Mouse (Mus musculus) midbrain, embryonic 11.5 days (tissue): Measurements from ENCODE around the gene Ccnd3. TPM values are rescaled to one million over a fixed set of nuclear protein-coding genes. Genes with fewer than 3 reads are reported as not detected.

Experiments
- ATAC-seq: fragments of 200-750 bp; cut with Nextera tagmentation; 2 replicates; pipeline ENCODE4 v1.8.0; 2017; ENCODE audit warnings: moderate TSS enrichment, moderate library complexity; ENCODE audit not compliant: low FRiP score
- DNase-seq: peaks from one replicate; pipeline ENCODE4 v3.0.0; 2015; ENCODE audit warnings: low spot score; ENCODE audit errors: missing footprints
- H3K27ac ChIP-seq: fragments of 300-500 bp; sonication (generic); 2 replicates; pipeline ENCODE4 v1.5.1; 2014; ENCODE audit warnings: low read depth, low read length
- H3K27me3 ChIP-seq: fragments of 300-500 bp; sonication (generic); 2 replicates; pipeline ENCODE4 v1.6.1; 2014; ENCODE audit warnings: mild to moderate bottlenecking, low read length, moderate library complexity, mixed read lengths; ENCODE audit not compliant: control insufficient read depth, insufficient read depth
- H3K36me3 ChIP-seq: fragments of 300-500 bp; sonication (generic); 2 replicates; pipeline ENCODE4 v1.6.1; 2014; ENCODE audit warnings: mild to moderate bottlenecking, low read length, moderate library complexity, mixed read lengths; ENCODE audit not compliant: control insufficient read depth, insufficient read depth
- H3K4me1 ChIP-seq: fragments of 300-500 bp; sonication (generic); 2 replicates; pipeline ENCODE4 v1.6.1; 2014; ENCODE audit warnings: low read length; ENCODE audit not compliant: control insufficient read depth, insufficient read depth
- H3K4me2 ChIP-seq: fragments of 300-500 bp; sonication (generic); 2 replicates; pipeline ENCODE4 v1.6.1; 2014; ENCODE audit warnings: mild to moderate bottlenecking, moderate library complexity
- H3K4me3 ChIP-seq: fragments of 300-500 bp; sonication (generic); 2 replicates; pipeline ENCODE4 v1.5.1; 2014; ENCODE audit warnings: low read depth, low read length
- H3K9ac ChIP-seq: fragments of 300-500 bp; sonication (generic); 2 replicates; pipeline ENCODE4 v1.6.1; 2014; ENCODE audit warnings: low read length
- H3K9me3 ChIP-seq: fragments of 300-500 bp; sonication (generic); 2 replicates; pipeline ENCODE4 v1.6.1; 2016; ENCODE audit warnings: low read length; ENCODE audit not compliant: control insufficient read depth
- WGBS: fragments of 180-500 bp; shearing (Covaris S2); extraction: QIAGEN DNeasy Blood & Tissue Kit; methylation state at CpG from one replicate; pipeline ENCODE4 v1.1.7; 2014; 5-methylcytosine and 5-hydroxymethylcytosine counted together
- polyA plus RNA-seq: library from polyadenylated mRNA; unstranded; fragments of >200 nt; fragmentation: Nextera tagmentation; extraction: Ambion mirVana; gene quantifications from 2 replicates; pipeline ENCODE4 v1.2.1, GENCODE M21; 2014

Ccnd3 gene
- polyA plus RNA-seq, 1 experiment from 2014 or later = 194 TPM

GRCm38 (mm10) chr17:47574830-47575229 is 70.0 kb downstream of the Ccnd3 start:
- Histone ChIP-seq H3K9ac (no peak overlapping the region), H3K36me3 (no peaks in the 10 kb centered on the region), H3K27ac (no peak overlapping the region), H3K4me1 (peaks cover 6% of the 10 kb centered on the region), H3K4me2 (no peak overlapping the region), H3K4me3 (no peak overlapping the region), H3K27me3 (no peaks in the 10 kb centered on the region), H3K9me3 (no peaks in the 10 kb centered on the region)
- WGBS = 74% methylated on average over 11 of the region's 11 CpGs
- ATAC-seq (no peak), DNase-seq (no peak)

- WGBS = 86% methylated on average over 6 of the region's 6 CpGs
- no peak for ATAC-seq
- H3K4me2 ChIP-seq = no peak overlapping the region
- no peaks in the 10 kb centered on the region for H3K9me3 ChIP-seq
- no peak for DNase-seq
- no peak overlapping the region for H3K4me3 ChIP-seq
- no peaks in the 10 kb centered on the region for H3K27me3 ChIP-seq
- no peaks in the 10 kb centered on the region for H3K4me1 ChIP-seq
- no peak overlapping the region for H3K9ac ChIP-seq
- no peaks in the 10 kb centered on the region for H3K36me3 ChIP-seq
- H3K27ac ChIP-seq = no peak overlapping the region
Observed at GRCm38 (mm10) chr17:47578655-47579054, 73.8 kb downstream of the Ccnd3 start.

- no peak for ATAC-seq
- Histone ChIP-seq H3K4me2 (no peak overlapping the region), H3K4me1 (no peaks in the 10 kb centered on the region), H3K27ac (no peak overlapping the region), H3K36me3 (no peaks in the 10 kb centered on the region), H3K27me3 (no peaks in the 10 kb centered on the region), H3K9me3 (no peaks in the 10 kb centered on the region), H3K9ac (no peak overlapping the region), H3K4me3 (no peak overlapping the region)
- 96% methylated on average over 4 of the region's 4 CpGs for WGBS
- no peak for DNase-seq
Observed at GRCm38 (mm10) chr17:47580962-47581361, 76.1 kb downstream of the Ccnd3 start.

DNA sequence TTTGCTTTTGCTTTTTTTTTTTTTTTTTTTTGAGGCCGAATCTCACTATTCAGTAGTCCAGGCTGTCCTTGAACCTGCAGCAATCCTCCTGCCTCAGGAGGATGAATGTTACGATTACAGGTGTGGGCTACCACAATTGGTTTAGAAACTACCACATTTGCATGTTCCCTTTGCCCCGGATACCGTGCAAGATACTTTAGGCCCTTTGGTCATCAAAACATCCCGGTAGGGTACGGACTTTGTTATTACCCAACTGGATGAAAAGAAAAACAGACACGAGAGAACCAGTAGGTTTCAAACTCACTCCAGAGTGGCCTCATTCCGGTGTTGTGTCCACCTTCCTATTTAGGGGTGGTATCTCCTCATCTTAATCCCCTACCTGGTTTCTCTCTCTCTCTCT is 83.7 kb downstream of the Ccnd3 start:
- WGBS = 88% methylated on average over 8 of the region's 8 CpGs
- no peak for ATAC-seq
- no peaks in the 10 kb centered on the region for H3K36me3 ChIP-seq
- H3K4me3 ChIP-seq = no peak overlapping the region
- no peak overlapping the region for H3K27ac ChIP-seq
- no peaks in the 10 kb centered on the region for H3K9me3 ChIP-seq
- H3K27me3 ChIP-seq = no peaks in the 10 kb centered on the region; the same call in 1 of the 2 replicates
- H3K4me1 ChIP-seq = no peaks in the 10 kb centered on the region
- no peak overlapping the region for H3K4me2 ChIP-seq
- DNase-seq = no peak
- H3K9ac ChIP-seq = no peak overlapping the region

- H3K27ac ChIP-seq = no peak overlapping the region
- DNase-seq = no peak
- 85% methylated on average over 3 of the region's 3 CpGs for WGBS
Observed at GRCm38 (mm10) chr17:47591073-47591472, 86.2 kb downstream of the Ccnd3 start.

DNA sequence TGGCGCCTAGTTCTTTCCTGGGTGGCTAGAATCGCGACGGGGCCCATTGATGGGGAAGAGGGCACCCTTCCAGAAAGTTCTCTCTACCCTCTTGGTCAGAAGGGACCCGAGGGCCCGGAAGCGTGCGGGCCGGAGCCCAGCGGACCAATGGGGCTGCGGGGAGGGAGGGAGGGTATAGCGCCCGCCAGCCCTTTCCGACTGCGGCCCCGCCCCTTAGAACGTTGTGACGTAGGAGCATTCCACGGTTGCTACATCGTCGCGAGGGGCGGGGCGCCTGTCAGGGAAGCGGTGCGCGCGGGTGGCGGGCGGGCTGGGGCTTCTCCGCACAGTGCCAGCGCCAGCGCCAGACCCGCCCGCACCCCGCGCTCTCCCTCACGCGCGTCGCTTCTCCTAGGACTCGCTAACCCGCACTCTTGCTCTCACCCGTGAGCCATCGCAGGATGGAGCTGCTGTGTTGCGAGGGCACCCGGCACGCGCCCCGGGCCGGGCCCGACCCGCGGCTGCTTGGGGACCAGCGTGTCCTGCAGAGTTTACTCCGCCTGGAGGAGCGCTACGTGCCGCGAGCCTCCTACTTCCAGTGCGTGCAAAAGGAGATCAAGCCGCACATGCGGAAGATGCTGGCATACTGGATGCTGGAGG is 88.5 kb downstream of the Ccnd3 start:
- H3K9ac ChIP-seq = peak overlapping the region; percentile 87
- DNase-seq (peak; percentile 100), ATAC-seq (peak; percentile 82)
- H3K4me3 ChIP-seq = peak overlapping the region; percentile 78
- H3K27ac ChIP-seq = peak overlapping the region; percentile 97
- H3K27me3 ChIP-seq = no peaks in the 10 kb centered on the region; the same call in 1 of the 2 replicates
- no peaks in the 10 kb centered on the region; the same call in 1 of the 2 replicates for H3K36me3 ChIP-seq
- H3K4me2 ChIP-seq = peak overlapping the region; percentile 86
- no peaks in the 10 kb centered on the region for H3K9me3 ChIP-seq
- WGBS = 2% methylated on average over 53 of the region's 63 CpGs
- H3K4me1 ChIP-seq = peaks cover 37% of the 10 kb centered on the region

More at GRCm38 (mm10) chr17:47591073-47591472, 86.2 kb downstream of the Ccnd3 start:
- peaks cover 18% of the 10 kb centered on the region for H3K4me1 ChIP-seq
- no peaks in the 10 kb centered on the region for H3K36me3 ChIP-seq
- H3K27me3 ChIP-seq = no peaks in the 10 kb centered on the region; the same call in 1 of the 2 replicates
- no peak overlapping the region for H3K4me2 ChIP-seq
- no peaks in the 10 kb centered on the region for H3K9me3 ChIP-seq
- no peak overlapping the region for H3K4me3 ChIP-seq
- ATAC-seq = no peak
- H3K9ac ChIP-seq = no peak overlapping the region

- H3K4me3 ChIP-seq = peak overlapping the region; percentile 78
- no peaks in the 10 kb centered on the region for H3K9me3 ChIP-seq
- peaks cover 37% of the 10 kb centered on the region for H3K4me1 ChIP-seq
- H3K27ac ChIP-seq = peak overlapping the region; percentile 97
- H3K4me2 ChIP-seq = peak overlapping the region; percentile 86
- no peak for DNase-seq
- ATAC-seq = peak; percentile 1; the same call in 1 of the 2 replicates
- no peaks in the 10 kb centered on the region; the same call in 1 of the 2 replicates for H3K36me3 ChIP-seq
- 1% methylated on average over 13 of the region's 13 CpGs for WGBS
- H3K9ac ChIP-seq = peak overlapping the region; percentile 87
- no peaks in the 10 kb centered on the region; the same call in 1 of the 2 replicates for H3K27me3 ChIP-seq
Observed at GRCm38 (mm10) chr17:47593854-47594182, 89.0 kb downstream of the Ccnd3 start.

GRCm38 (mm10) chr17:47594183-47594968 is 89.5 kb downstream of the Ccnd3 start:
- no peaks in the 10 kb centered on the region for H3K9me3 ChIP-seq
- H3K27ac ChIP-seq = peak overlapping the region; percentile 97
- peaks cover 37% of the 10 kb centered on the region for H3K4me1 ChIP-seq
- no peaks in the 10 kb centered on the region; the same call in 1 of the 2 replicates for H3K27me3 ChIP-seq
- ATAC-seq (0 out of 2 replicates have a peak, but pooled peaks have one; percentile 15), DNase-seq (peak; percentile 93)
- WGBS = under 1% methylated on average over 39 of the region's 43 CpGs
- peak overlapping the region; percentile 78 for H3K4me3 ChIP-seq
- peak overlapping the region; percentile 87 for H3K9ac ChIP-seq
- H3K36me3 ChIP-seq = no peaks in the 10 kb centered on the region; the same call in 1 of the 2 replicates
- peak overlapping the region; percentile 86 for H3K4me2 ChIP-seq

DNA sequence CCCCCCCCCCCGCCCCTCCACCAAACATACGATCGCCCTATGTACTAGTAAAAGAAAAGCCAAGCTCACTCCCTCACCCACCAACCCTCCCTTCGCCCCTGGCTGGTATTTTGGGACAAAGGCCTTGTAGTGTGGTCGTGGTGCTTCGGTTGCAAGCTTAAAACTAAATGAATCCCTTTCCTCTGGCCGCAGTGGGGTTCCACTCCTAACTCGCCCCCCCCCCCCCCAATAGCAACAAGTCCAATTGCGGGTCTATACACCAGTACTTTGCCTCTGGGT is 90.1 kb downstream of the Ccnd3 start:
- Histone ChIP-seq H3K27ac (peak overlapping the region; percentile 97), H3K9ac (peak overlapping the region; percentile 87), H3K4me2 (peak overlapping the region; percentile 86), H3K36me3 (no peaks in the 10 kb centered on the region; the same call in 1 of the 2 replicates), H3K9me3 (no peaks in the 10 kb centered on the region), H3K27me3 (no peaks in the 10 kb centered on the region), H3K4me3 (peak overlapping the region; percentile 78), H3K4me1 (peaks cover 37% of the 10 kb centered on the region)
- ATAC-seq (no peak), DNase-seq (no peak)
- WGBS = 0% methylated on average over 9 of the region's 9 CpGs
